Mouse (Mus musculus) kidney, postnatal 0 days (tissue): ENCODE data around the gene Pds5b. TPM values are rescaled to one million over a fixed set of nuclear protein-coding genes. Genes with fewer than 3 reads are reported as not detected.
"Not testable (repeated sequence)": the region's sequence is repeated elsewhere in the genome, so short reads cannot be mapped to it uniquely, and the experiment has no call there.

Experiments
- ATAC-seq: fragments of 200-750 bp; cut with Nextera tagmentation; replicated peaks from 2 replicates; pipeline ENCODE4 v1.8.0; 2017; ENCODE audit warnings: low read depth, moderate number of reproducible peaks, moderate TSS enrichment, moderate library complexity; ENCODE audit not compliant: low FRiP score
- DNase-seq: peaks from one replicate; pipeline ENCODE4 v3.0.0-alpha.2; 2016; ENCODE audit warnings: low spot score
- H3K27ac ChIP-seq: fragments of 300-500 bp; sonication (generic); 2 replicates; pipeline ENCODE4 v1.5.1; 2014; ENCODE audit warnings: mild to moderate bottlenecking
- H3K27me3 ChIP-seq: fragments of 300-500 bp; sonication (generic); 2 replicates; pipeline ENCODE4 v1.6.1; 2014; ENCODE audit warnings: low read length, mixed read lengths; ENCODE audit not compliant: insufficient read depth
- H3K36me3 ChIP-seq: fragments of 300-500 bp; sonication (generic); 2 replicates; pipeline ENCODE4 v1.6.1; 2014; ENCODE audit warnings: low read length, mixed read lengths; ENCODE audit not compliant: insufficient read depth
- H3K4me1 ChIP-seq: fragments of 300-500 bp; sonication (generic); replicated peaks from 2 replicates; pipeline ENCODE4 v1.6.1; 2014; ENCODE audit warnings: antibody characterized with exemption, low read length, mixed read lengths; ENCODE audit not compliant: insufficient read depth
- H3K4me2 ChIP-seq: fragments of 300-500 bp; sonication (generic); 2 replicates; pipeline ENCODE4 v1.6.1; 2014; ENCODE audit warnings: mild to moderate bottlenecking, low read length, moderate library complexity, mixed read lengths
- H3K4me3 ChIP-seq: fragments of 300-500 bp; sonication (generic); replicated peaks from 2 replicates; pipeline ENCODE4 v1.5.1; 2014; ENCODE audit warnings: low read depth, low read length
- H3K9ac ChIP-seq: fragments of 300-500 bp; sonication (generic); 2 replicates; pipeline ENCODE4 v1.6.1; 2014; ENCODE audit warnings: low read depth, low read length
- H3K9me3 ChIP-seq: fragments of 300-500 bp; sonication (generic); replicated peaks from 2 replicates; pipeline ENCODE4 v1.6.1; 2016; ENCODE audit warnings: low read length, inconsistent platforms, mixed read lengths
- CTCF ChIP-seq: IDR thresholded peaks from 2 replicates; pipeline ENCODE4 v1.5.1; 2016; ENCODE audit warnings: antibody characterized with exemption, low read depth, mild to moderate bottlenecking, moderate library complexity
- WGBS: fragments of 180-500 bp; shearing (Covaris S2); extraction: QIAGEN DNeasy Blood & Tissue Kit; methylation state at CpG from one replicate; pipeline ENCODE4 v1.1.7; 2014; 5-methylcytosine and 5-hydroxymethylcytosine counted together
- polyA plus RNA-seq: library from polyadenylated mRNA; unstranded; fragments of >200 nt; fragmentation: Nextera tagmentation; extraction: Ambion mirVana; gene quantifications from 2 replicates; pipeline ENCODE4 v1.2.1, GENCODE M21; 2015

The Pds5b gene
- polyA plus RNA-seq = 20.1 and 20.7 TPM in 2 replicates

- H3K9me3 ChIP-seq = no peaks in the 10 kb centered on the region
- no peaks in the 10 kb centered on the region for H3K27me3 ChIP-seq
- peak within 1 kb of the TSS; percentile 92 for H3K27ac ChIP-seq
- WGBS = 15% methylated on average over 42 of the region's 49 CpGs
- H3K4me2 ChIP-seq = peak within 1 kb of the TSS; percentile 68
- peak; percentile 87 for TF ChIP-seq CTCF
- H3K36me3 ChIP-seq = no peaks in the 10 kb centered on the region
- H3K9ac ChIP-seq = peak within 1 kb of the TSS; percentile 96
- H3K4me1 ChIP-seq = 0 out of 2 replicates have a peak, but pooled peaks cover 4% of the 10 kb centered on the region
- peak; percentile 98 for DNase-seq
- peak; percentile 97 for ATAC-seq
- peak within 1 kb of the TSS; percentile 96 for H3K4me3 ChIP-seq
These were observed at the start of gene Pds5b for GRCm38 (mm10) chr5:150673153-150673835. Pds5b (plus strand) TSS chr5:150673739.

GRCm38 (mm10) chr5:150625528-150625927 is 48.0 kb upstream of the Pds5b start:
- Histone ChIP-seq H3K27ac (no peak overlapping the region), H3K36me3 (no peaks in the 10 kb centered on the region), H3K27me3 (no peaks in the 10 kb centered on the region), H3K4me1 (no peaks in the 10 kb centered on the region), H3K4me2 (no peak overlapping the region), H3K4me3 (no peak overlapping the region), H3K9me3 (no peaks in the 10 kb centered on the region), H3K9ac (no peak overlapping the region)
- ATAC-seq (no peak), DNase-seq (no peak)
- 80% methylated on average over 7 of the region's 7 CpGs for WGBS
- no peak for TF ChIP-seq CTCF

- peak; percentile 59; the same call in 1 of the 2 replicates for ATAC-seq
- Histone ChIP-seq H3K9me3 (no peaks in the 10 kb centered on the region), H3K27me3 (no peaks in the 10 kb centered on the region), H3K9ac (no peak overlapping the region), H3K4me1 (no peaks in the 10 kb centered on the region), H3K27ac (no peak overlapping the region), H3K36me3 (no peaks in the 10 kb centered on the region), H3K4me3 (no peak overlapping the region), H3K4me2 (no peak overlapping the region)
- WGBS = 74% methylated on average over 1 of the region's 1 CpGs
- no peak for DNase-seq
- TF ChIP-seq CTCF = no peak
These were observed 44.3 kb upstream of the Pds5b start for GRCm38 (mm10) chr5:150629272-150629671.

- no peak for TF ChIP-seq CTCF
- no peak for ATAC-seq
- no peak overlapping the region for H3K27ac ChIP-seq
These were observed 43.8 kb upstream of the Pds5b start for GRCm38 (mm10) chr5:150629692-150630091.

GRCm38 (mm10) chr5:150641440-150641839 is 32.1 kb upstream of the Pds5b start:
- no peak for TF ChIP-seq CTCF
- no peak overlapping the region for H3K27ac ChIP-seq
- peaks cover 4% of the 10 kb centered on the region; the same call in 1 of the 2 replicates for H3K36me3 ChIP-seq
- ATAC-seq (no peak), DNase-seq (no peak)
- no peaks in the 10 kb centered on the region for H3K4me1 ChIP-seq
- no peak overlapping the region for H3K9ac ChIP-seq
- WGBS = 91% methylated on average over 3 of the region's 3 CpGs
- H3K9me3 ChIP-seq = no peaks in the 10 kb centered on the region
- no peak overlapping the region for H3K4me2 ChIP-seq
- no peaks in the 10 kb centered on the region for H3K27me3 ChIP-seq
- no peak overlapping the region for H3K4me3 ChIP-seq

More at GRCm38 (mm10) chr5:150629692-150630091, 43.8 kb upstream of the Pds5b start:
- Histone ChIP-seq H3K4me2 (no peak overlapping the region), H3K4me1 (no peaks in the 10 kb centered on the region), H3K9me3 (no peaks in the 10 kb centered on the region), H3K36me3 (0 out of 2 replicates have a peak, but pooled peaks cover 1% of the 10 kb centered on the region), H3K4me3 (no peak overlapping the region), H3K27me3 (no peaks in the 10 kb centered on the region), H3K9ac (no peak overlapping the region)
- DNase-seq = no peak
- 68% methylated on average over 2 of the region's 2 CpGs for WGBS

- H3K9ac ChIP-seq, H3K4me2 ChIP-seq, H3K4me3 ChIP-seq, H3K4me1 ChIP-seq, H3K27me3 ChIP-seq, H3K27ac ChIP-seq, H3K9me3 ChIP-seq, DNase-seq, ATAC-seq, H3K36me3 ChIP-seq: not testable (repeated sequence)
- WGBS = 95% methylated on average over 4 of the region's 4 CpGs
These were observed 30.1 kb upstream of the Pds5b start for GRCm38 (mm10) chr5:150643390-150643789.
